Mouse (Mus musculus) common myeloid progenitor, adult 5-6 weeks (primary cell): ENCODE data around the gene Cnn1. TPM values are rescaled to one million over a fixed set of nuclear protein-coding genes. Genes with fewer than 3 reads are reported as not detected.

Source experiments
- ATAC-seq: replicated peaks from 2 replicates; pipeline ENCODE4 v1.8.0; 2016; ENCODE audit warnings: low read depth, mild to moderate bottlenecking, moderate TSS enrichment, inconsistent platforms; ENCODE audit not compliant: poor library complexity, severe bottlenecking
- total RNA-seq: library from RNA; stranded (forward); fragments of 200-1000, 187-1606 nt; gene quantifications from 2 replicates; pipeline ENCODE4 v1.2.3, GENCODE M21; 2017

The Cnn1 gene
- total RNA-seq, 1 experiment from 2014 or later: not detected

DNA sequence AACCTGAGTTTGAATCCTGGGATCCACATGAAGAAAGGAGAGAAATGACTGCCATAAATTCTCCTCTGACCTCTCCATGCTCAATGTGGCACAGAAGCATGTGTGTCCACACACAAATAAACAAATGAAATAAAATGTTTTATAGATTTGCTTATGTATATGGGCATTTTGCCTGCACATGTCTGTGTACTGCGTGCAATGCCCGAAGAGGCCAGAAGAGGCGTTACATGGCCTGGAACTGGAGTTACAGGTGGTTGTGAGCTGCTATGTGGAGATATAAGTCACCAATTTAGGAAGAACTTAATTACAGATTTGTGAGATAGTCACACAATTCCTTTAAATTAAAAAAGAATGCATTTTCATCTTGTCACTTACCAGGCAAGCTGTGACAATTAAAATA is 54.8 kb downstream of the Cnn1 start:
- ATAC-seq: no peak

DNA sequence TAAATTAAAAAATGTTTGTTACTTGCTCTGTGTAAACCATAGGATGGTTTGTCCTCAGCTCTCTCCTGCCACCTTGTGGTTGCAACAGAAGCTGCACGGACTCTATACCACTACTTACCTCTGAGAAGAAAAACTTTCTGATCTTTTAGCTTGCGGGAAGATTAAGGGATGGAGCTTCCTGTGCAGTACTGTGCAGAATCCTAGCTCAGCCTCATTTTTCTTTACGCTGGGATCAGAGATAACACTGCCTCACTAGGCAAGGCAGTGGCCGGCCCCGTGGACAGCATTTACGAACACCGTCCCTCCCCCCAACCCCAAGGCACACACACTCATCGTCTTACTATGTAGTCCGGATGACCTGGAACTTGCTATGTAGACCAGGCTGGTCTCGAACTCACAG is 56.6 kb downstream of the Cnn1 start:
- ATAC-seq: peak; percentile 57

DNA sequence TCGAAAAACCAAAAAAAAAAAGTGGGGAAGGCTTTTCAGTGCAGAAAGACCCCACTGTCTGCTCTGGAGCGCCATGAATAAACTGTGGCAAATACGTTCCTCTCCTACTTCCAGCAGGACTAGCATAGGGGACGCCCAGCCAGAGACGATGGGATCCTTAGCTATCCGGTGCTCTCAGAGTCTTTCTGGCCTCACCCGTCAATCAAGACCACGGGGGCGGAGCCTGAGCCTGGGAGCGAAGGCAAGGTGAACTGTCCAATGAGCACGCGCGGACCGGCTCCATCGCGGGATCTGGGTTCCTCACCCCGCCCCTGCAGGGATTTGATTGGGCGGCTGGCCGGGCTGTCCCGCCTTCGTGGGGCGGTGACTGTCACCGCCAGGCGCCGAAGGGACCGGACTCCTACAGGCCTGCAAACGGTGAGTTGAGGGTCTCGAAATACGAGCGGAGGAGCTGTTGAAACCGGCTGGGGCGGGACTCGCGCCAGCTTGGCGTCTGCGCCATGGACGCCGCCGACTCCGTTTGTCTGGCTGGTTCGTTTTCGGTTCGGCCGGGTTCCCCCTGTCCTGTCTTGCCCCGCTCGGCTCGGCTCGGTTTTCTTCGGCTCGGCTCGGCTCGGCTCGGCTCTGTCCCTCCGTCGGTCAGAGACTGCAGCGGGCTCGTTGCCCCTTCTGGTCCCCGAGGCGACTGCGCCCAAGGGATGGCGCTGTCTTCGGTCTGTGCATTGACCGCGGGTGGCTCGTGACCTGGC is 57.7 kb downstream of the Cnn1 start, which contains the start of gene Pigyl:
TSS of gene Pigyl (plus strand) at position 350 of the 749 bp plus-strand sequence.
- ATAC-seq: peak; percentile 96

DNA sequence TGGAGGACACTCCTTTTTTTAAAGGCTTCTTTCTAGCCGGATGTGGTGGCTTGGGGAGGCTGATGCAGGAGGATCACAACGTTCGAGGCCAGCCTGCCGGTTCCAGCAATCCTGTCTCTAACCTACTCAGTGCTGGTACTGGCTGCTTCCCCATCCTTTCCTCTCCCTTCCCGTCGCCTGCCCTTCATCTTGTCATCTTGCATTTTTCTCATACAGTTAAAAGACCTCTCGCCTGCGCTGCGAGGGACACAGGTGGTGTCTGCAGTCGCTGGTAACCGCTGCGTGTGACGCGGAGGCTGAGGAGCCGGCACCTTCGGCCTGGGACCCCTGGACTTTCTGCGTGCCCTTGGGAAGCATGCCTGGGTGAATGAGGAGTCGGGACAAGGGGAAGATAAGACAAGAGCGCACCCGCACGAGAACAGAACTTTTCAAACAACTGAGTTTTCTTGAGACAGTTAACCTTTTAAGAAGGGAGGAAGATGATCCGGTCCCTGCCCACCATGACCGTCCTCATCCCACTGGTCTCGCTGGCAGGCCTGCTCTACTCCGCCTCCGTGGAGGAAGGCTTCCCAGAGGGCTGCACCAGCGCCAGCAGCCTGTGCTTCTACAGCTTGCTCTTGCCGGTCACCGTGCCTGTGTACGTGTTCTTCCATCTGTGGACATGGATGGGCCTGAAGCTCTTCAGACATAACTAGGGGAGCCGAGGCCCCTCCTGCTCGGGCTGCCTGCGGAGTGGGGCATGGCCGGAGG is 58.7 kb downstream of the Cnn1 start:
- no peak for ATAC-seq

Other genes starting within 250 kb of the Cnn1 start
- 1.8 and 2.7 TPM in 2 replicates for gene Dock6, start 246.6 kb upstream of the Cnn1 start, total RNA-seq
- gene Rab3d, start 181.0 kb upstream of the Cnn1 start, total RNA-seq: 12.5 and 17.1 TPM in 2 replicates
- gene Ccdc159, start 171.7 kb upstream of the Cnn1 start, total RNA-seq: not detected in 2 replicates
- gene Tmem205, start 171.7 kb upstream of the Cnn1 start, total RNA-seq: 12.1 and 14.1 TPM in 2 replicates
- 0.09 TPM in 1 of 2 replicates, not detected in the other for gene Plppr2, start 162.2 kb upstream of the Cnn1 start, total RNA-seq
- gene Swsap1, start 143.5 kb upstream of the Cnn1 start, total RNA-seq: 3.7 and 6.9 TPM in 2 replicates
- gene Epor, start 135.7 kb upstream of the Cnn1 start, total RNA-seq: 11.0 and 22.8 TPM in 2 replicates
- not detected in 2 replicates for gene Rgl3, start 109.8 kb upstream of the Cnn1 start, total RNA-seq
- not detected in 2 replicates for gene Ccdc151, start 96.6 kb upstream of the Cnn1 start, total RNA-seq
- gene Prkcsh, start 96.4 kb upstream of the Cnn1 start, total RNA-seq: 117 and 121 TPM in 2 replicates
- gene Elavl3, start 47.2 kb upstream of the Cnn1 start, total RNA-seq: not detected in 2 replicates
- gene Gm49318, start 28.0 kb upstream of the Cnn1 start, total RNA-seq: not detected in 2 replicates
- 5.7 and 7.9 TPM in 2 replicates for gene Zfp653, start 27.8 kb upstream of the Cnn1 start, total RNA-seq
- 16.6 and 23.6 TPM in 2 replicates for gene Ecsit, start 13.8 kb upstream of the Cnn1 start, total RNA-seq
- 35.3 and 38.1 TPM in 2 replicates for gene Elof1, start 18.0 kb downstream of the Cnn1 start, total RNA-seq
- gene Acp5, start 36.5 kb downstream of the Cnn1 start, total RNA-seq: 1.4 and 3.8 TPM in 2 replicates
- 16.3 and 34.4 TPM in 2 replicates for gene Pigyl, start 57.6 kb downstream of the Cnn1 start, total RNA-seq
- not detected in 2 replicates for gene Zfp872, start 88.9 kb downstream of the Cnn1 start, total RNA-seq
- gene Zfp809, start 126.5 kb downstream of the Cnn1 start, total RNA-seq: 38.4 and 41.9 TPM in 2 replicates
- 10.6 and 14.0 TPM in 2 replicates for gene Zfp599, start 160.7 kb downstream of the Cnn1 start, total RNA-seq
- 13.1 and 20.7 TPM in 2 replicates for gene Zfp810, start 208.4 kb downstream of the Cnn1 start, total RNA-seq